Mouse (Mus musculus): Measurements from ENCODE around the gene Rad18.

DNA sequence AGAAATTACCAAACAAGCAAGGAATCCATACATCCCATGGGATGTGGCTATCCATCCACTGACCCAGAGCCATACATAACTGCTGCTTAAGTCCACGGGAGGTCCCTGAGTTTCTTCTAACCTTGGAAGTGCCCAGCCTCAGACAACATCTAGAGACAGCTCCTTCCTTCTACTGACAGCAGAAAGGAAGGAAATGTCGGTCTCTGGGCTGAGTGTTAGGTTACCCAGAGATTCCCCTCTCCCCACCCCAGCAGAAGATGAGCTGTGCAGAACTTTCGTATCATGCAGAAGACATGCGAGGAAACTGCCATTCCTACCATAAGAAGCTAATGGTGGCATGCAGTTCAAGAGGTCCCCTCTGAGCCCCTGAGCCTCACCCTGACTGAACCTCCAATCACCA lies 109.5 kb downstream of the Rad18 start:
- TF ChIP-seq CTCF (conservative IDR thresholded peaks at IDR 0.05; ENCODE audit: low read length) (no peak), POU5F1 (IDR thresholded peaks at IDR 0.05; ENCODE audit: borderline replicate concordance, low read length) (no peak)

All from E14TG2a.4 (cell line).